Mouse (Mus musculus) urinary bladder, postnatal 14 days (tissue): ENCODE measurements around the gene Mcpt9.
"Not testable (repeated sequence)": the region's sequence is repeated elsewhere in the genome, so short reads cannot be mapped to it uniquely, and the experiment has no call there.

ENCODE experiments used
- DNase-seq: peaks from one replicate; pipeline ENCODE4 v3.0.0; 2021; ENCODE audit warnings: low spot score

Gene Mcpt9

GRCm38 (mm10) chr14:56030395-56030794, at the start of gene Mcpt9:
Mcpt9 (minus strand) TSS chr14:56030495.
- not testable (repeated sequence) for DNase-seq

DNA sequence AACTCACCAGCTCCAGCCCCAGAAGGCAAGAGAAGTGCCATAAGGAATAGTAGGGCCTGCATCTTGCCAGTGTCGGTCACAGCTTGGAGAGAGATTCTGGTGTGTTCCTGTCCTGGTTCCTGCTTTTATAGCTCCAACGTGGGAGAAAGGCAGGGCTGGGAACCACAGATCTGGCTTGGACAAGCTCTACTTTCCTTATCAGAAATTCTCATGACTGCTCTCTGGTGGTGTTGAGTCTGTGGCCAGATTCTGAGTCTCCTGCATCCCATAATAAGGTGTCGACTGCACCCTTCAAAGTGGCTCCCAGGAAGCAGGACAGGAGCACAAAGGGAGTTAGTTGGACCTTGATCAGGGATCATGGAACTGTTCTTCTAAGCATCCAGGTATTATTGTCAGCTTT, 31.9 kb upstream of the Mcpt9 start, which contains the start of gene Mcpt4:
Gene Mcpt4, minus strand, starts transcription at position 101 of the 400 bp plus-strand sequence.
- not testable (repeated sequence) for DNase-seq

GRCm38 (mm10) chr14:56057722-56058121, 27.4 kb upstream of the Mcpt9 start:
- no peak for DNase-seq

DNA sequence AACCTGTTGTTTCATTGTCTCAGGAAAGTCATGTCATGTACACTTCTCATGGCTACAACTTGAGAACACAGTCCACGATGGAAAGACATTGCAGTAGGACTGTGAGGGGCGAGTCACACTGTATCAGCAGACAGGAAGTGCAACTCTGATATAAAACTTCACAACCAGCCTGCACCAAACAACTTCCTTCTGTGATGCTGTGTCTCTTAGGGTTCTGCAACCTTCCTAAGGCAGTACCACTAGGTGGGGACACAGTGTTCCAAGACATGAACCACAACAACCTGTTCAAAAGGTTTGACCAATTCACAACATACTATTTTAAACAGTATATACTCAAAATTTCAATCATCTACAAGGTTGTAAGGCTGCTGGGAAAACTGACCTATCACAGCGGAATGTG, 25.1 kb upstream of the Mcpt9 start:
- DNase-seq = no peak

DNA sequence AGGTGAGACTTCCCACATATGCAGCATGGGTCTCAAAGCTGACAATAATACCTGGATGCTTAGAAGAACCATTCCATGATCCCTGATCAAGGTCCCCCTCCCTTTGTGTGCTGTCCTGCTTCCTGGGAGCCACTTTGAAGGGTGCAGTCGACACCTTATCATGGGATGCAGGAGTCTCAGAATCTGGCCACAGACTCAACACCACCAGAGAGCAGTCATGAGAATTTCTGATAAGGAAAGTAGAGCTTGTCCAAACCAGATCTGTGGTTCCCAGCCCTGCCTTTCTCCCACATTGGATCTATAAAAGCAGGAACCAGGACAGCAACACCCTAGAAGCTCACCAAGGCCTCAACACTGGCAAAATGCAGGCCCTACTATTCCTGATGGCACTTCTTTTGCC, 11.5 kb upstream of the Mcpt9 start, which contains the start of gene Mcpt2:
Gene Mcpt2, plus strand, starts transcription at position 250 of the 400 bp plus-strand sequence.
- DNase-seq = not testable (repeated sequence)

DNA sequence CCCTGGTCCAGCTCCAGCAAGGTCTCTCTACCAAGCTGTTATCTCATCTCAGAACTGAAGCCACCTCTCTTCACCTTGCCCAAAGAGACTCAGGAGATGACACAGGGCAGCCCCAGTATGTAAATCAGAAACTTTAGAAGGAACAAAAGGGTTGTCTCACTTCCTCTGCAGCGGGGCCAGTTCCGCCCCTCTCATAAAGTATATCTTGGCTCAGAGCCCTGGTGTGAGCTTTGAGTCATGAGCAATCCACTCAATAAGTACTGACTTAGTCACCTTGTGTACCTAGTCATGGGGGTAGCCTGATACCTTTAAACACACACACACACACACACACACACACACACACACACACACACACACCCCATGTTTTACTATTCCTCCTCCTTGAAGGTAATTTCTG, 4.1 kb upstream of the Mcpt9 start:
- peak; percentile 47 for DNase-seq

DNA sequence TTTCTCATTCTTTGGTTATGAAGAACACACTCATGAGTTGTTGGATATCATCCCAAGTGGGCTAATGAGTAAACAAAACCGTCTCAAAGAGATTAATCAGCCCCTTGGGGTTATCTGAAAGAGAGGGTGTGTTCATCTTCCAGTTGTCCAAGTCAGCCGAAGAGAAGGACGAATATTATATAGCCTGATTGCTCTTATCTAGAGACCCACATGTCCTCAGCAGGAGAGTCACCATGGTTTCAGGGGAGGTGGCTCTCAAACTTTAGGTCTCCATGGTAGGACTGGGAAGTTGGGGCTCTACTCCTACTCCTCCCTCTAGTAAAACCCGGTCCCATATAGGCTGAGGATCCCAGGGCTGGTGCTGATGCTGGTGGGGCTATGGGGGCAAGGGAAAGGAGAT, 9.0 kb downstream of the Mcpt9 start:
- not testable (repeated sequence) for DNase-seq

- DNase-seq = no peak
These were observed 10.8 kb downstream of the Mcpt9 start for GRCm38 (mm10) chr14:56019446-56019845.

DNA sequence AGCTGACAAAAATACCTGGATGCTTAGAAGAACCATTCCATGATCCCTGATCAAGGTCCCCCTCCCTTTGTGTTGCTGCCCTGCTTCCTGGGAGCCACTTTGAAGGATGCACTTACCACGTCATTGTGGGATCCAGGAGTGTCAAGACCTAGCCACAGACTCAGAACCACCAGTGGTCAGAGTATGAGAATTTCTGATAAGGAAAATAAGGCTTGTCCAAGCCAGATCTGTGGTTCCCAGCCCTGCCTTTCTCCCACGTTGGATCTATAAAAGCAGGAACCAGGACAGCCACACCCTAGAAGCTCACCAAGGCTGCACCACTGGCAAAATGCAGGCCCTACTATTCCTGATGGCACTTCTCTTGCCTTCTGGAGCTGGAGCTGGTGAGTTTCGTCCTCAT, 12.6 kb downstream of the Mcpt9 start, which contains the start of gene Mcpt1:
Gene Mcpt1, plus strand, starts transcription at position 301 of the 400 bp plus-strand sequence.
- DNase-seq = not testable (repeated sequence)

- no peak for DNase-seq
These were observed 16.4 kb downstream of the Mcpt9 start for GRCm38 (mm10) chr14:56013924-56014323.

DNA sequence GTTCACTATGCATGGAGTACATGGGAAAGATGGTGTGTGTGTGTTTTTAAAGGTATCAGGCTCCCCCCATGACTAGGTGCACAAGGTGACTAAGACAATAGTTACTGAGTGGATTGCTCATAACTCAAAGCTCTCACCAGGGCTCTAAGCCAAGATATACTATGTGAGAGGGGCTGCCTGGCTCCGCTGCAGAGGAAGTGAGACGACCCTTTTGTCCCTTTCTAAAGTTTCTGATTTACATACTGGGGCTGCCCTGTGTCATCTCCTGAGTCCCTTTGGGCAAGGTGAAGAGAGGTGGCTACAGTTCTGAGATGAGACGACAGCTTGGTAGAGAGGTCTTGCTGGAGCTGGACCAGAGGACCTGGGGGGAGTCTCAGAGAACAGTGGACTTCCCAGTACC, 17.1 kb downstream of the Mcpt9 start:
- no peak for DNase-seq

- DNase-seq = not testable (repeated sequence)
These were observed 42.8 kb downstream of the Mcpt9 start for GRCm38 (mm10) chr14:55987464-55987863.
